Mouse (Mus musculus) cerebellum, postnatal 25 days (tissue): Measurements from ENCODE around the gene Nup62cl.

Source experiments
- DNase-seq, 2 experiments: peaks; one replicate each; pipeline ENCODE4 v3.0.0; 2021; ENCODE audit warnings: mixed read lengths in 2 of 2

Nup62cl gene

DNA sequence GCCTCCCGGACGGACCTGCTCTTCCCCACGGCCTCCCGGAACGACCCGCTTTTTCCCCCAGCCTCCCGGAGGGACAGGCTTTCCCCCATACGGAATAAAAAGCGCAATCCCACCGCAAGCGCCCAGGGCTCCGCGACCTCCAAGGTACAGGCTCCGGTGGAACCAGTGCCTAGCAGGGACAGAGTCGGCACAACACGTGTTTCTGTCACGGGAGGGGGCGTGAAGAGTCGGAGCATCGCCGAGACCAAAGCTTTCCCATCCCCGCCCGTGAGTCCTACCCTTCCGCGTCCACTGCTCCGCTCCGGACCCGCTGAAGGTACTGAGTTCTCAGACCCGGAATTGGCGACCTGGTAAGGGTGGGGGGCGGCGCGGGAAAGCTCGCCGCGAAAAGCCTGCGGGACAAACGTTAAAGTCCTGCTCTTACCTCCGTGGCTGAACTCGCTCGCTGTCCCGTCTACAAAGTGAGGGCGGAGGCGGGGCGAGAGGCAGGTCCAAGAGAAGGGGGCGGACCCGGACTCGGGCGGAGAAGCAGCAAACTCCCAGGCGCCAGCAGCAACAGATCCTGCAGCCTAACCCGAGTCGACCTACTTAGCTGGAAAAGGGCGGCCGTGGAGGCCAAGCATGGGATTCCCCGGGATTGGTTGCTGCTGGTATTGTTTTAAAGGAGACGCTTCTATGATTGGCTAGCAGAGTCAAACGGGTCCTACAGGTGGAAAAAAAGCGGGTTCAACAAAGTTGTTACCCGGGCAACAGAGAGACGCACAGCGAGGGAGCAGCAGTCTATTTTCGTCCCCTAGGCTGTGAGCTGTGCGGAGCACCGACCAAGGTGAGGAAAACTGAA lies at the start of gene Nup62cl, which contains the start of gene Pih1h3b:
Nup62cl (minus strand) TSS at position 578 of the 841 bp plus-strand sequence.
Pih1h3b (plus strand) TSS at position 745 of the 841 bp plus-strand sequence.
- peak; percentile 8 to 30 for DNase-seq

DNA sequence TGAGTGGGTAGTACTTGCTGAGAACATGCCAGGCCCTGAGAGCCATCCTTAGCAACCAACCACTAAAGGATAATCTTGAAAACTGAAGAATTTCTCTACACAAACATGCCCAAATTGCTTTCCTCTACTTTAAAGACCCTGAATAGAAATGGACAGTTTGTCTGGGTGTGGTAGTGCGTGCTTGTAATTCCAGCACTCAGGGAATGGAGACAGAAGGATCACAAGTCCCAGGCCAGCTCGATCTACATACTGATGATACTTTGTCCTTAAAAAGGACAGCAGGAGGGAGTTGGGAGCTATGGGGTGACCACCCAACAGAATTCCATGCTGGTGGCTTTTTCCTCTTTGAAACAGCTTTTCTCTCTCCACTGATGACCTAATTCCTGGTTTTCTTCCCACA lies 31.6 kb upstream of the Nup62cl start:
- no peak for DNase-seq

- DNase-seq = no peak
These were observed 20.0 kb upstream of the Nup62cl start for GRCm38 (mm10) chrX:140082535-140082934.

- peak; percentile 3 to 4 for DNase-seq
These were observed 1.3 kb downstream of the Nup62cl start for GRCm38 (mm10) chrX:140060886-140061874.

DNA sequence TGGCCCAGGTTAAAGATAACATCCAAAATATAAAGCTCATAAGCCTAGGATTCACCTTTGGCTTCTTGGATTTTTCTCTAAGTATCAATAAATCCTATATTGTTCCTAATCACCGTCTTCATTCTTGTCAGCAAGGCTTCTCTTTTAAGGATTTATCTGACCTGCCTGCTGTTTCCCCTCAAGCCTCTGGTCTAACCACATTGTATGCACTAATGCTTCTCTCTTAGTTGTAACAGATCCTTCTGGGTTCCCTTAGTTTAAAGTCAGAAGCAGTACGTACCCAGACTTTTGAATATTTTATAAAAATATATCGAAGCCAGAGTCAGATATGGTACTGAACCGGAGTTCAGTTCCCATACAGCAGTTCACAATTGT lies 63.8 kb downstream of the Nup62cl start:
- DNase-seq = no peak

DNA sequence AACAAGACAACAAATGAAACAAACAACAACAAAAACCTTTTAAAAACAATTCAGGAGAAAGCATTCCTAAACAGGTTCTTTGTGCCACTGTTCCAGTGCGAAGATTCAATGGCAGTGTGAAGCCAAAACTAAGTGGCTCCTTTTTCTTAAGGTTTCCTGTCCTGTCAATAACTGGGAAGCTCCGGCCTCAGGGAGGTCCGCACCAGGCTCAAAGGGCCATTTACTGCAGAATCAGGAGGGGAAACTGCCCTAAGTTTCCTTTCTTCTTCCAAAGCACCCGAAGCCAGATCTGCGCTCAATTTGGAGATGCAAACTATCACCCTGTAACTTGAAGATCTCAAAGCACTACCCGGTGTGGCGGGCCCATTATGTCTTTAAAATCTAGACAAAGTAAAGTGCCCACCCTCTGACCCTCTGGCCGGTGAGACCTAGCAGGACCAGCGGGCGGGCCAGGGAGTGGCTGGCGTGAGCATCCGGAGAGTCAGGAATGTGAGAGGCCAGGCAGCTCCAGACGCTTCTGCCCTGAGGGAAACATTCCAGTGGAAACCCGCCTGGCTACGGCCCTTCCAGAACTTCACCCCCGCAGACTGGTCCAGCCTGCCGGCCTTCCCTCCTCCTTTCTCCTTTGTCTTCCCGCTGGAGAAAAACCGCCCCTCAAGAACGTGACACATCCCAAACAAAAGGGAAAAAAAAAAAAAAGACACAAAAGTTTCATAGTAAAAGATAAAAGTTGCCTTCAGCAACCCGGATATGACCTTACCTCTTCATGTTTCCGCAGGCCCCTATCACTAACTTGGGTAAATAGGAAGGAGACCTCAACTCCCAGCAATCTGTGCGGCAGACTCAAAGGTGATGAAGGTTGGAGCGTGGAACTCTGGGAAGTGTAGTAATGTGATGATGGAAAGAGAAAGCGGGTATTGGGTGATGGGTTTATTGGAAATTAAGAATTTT lies 64.5 kb downstream of the Nup62cl start, which contains the start of gene Rbm41:
Rbm41 (minus strand) TSS at position 856 of the 951 bp plus-strand sequence.
- DNase-seq = peak; percentile 40 to 64

DNA sequence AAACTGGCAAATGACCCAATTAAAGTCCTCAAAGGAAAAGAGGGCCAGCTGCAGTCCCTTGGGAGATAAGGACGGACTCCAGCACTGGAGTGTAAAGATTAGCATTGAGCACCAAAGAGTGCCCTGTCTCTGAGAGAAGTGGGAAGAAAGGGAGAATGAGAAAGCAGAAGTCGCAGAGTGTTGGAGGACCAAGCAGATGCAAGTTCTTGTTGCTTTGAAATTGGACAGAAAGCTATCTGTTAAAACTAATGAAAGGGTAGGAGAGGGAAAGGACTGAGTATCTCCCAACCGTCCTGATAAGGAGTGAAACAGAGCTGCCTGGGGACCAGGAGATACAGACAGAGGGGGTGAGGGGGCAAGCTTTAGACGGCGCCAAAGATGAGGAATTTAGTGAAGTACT lies 80.4 kb downstream of the Nup62cl start:
- no peak for DNase-seq
